In genomic region chr8:106510365-106510975, GRCm38 (mm10) we compare ENCODE assay signal across 8 mouse cellular contexts. TPM values are rescaled to one million over a fixed set of nuclear protein-coding genes. Genes with fewer than 3 reads are reported as not detected.
DNase-seq lines count a peak whose midpoint lies in the region; ATAC-seq and TF ChIP-seq lines count a peak whose summit lies in the region.

Gene Cdh3 (plus strand): TSS chr8:106510891.

- no peaks in the 10 kb centered on the region for H3K9me3 ChIP-seq in forebrain, embryonic 13.5 days (replicated peaks)
- no peaks in the 10 kb centered on the region for H3K9me3 ChIP-seq in liver, postnatal 0 days (ENCODE audit: low read length)

- H3K4me1 ChIP-seq in forebrain, embryonic 13.5 days, result peaks cover 36% of the 10 kb centered on the region
- peaks cover 9% of the 10 kb centered on the region; the same call in 1 of the 2 replicates for H3K4me1 ChIP-seq in liver, postnatal 0 days (ENCODE audit: insufficient read depth)

- peaks cover 90% of the 10 kb centered on the region for H3K27me3 ChIP-seq in forebrain, embryonic 13.5 days
- H3K27me3 ChIP-seq in liver, postnatal 0 days (ENCODE audit: insufficient read depth, low read length), result peaks cover 69% of the 10 kb centered on the region

- no peak for ATAC-seq in forebrain, embryonic 13.5 days
- ATAC-seq in liver, postnatal 0 days, result peak; percentile 70

- peak within 1 kb of the TSS; percentile 17; the same call in 1 of the 2 replicates for H3K4me3 ChIP-seq in layer of hippocampus, adult 2 months
- peak within 1 kb of the TSS; percentile 35 for H3K4me3 ChIP-seq in forebrain, embryonic 13.5 days
- H3K4me3 ChIP-seq in liver, postnatal 0 days (ENCODE audit: low read depth, low read length), result peak within 1 kb of the TSS; percentile 34

- no peak within 1 kb of the TSS for H3K27ac ChIP-seq in layer of hippocampus, adult 2 months
- H3K27ac ChIP-seq in forebrain, embryonic 13.5 days, result no peak within 1 kb of the TSS
- no peak within 1 kb of the TSS for H3K27ac ChIP-seq in liver, postnatal 0 days (ENCODE audit: low read depth)

- no peaks in the 10 kb centered on the region for H3K36me3 ChIP-seq in forebrain, embryonic 13.5 days (ENCODE audit: poor library complexity, severe bottlenecking)
- H3K36me3 ChIP-seq in liver, postnatal 0 days (replicated peaks; ENCODE audit: insufficient read depth, low read length), result no peaks in the 10 kb centered on the region

- H3K4me2 ChIP-seq in forebrain, embryonic 13.5 days, result peak within 1 kb of the TSS; percentile 58
- H3K4me2 ChIP-seq in liver, postnatal 0 days (ENCODE audit: low read depth, low read length), result peak within 1 kb of the TSS; percentile 58

- no peak for DNase-seq in layer of hippocampus, adult 2 months (ENCODE audit: low spot score in 2 of 2)
- DNase-seq in layer of hippocampus, adult 18-20 months (ENCODE audit: low spot score in 2 of 2), result no peak
- peak; percentile 83 for DNase-seq in kidney, adult 11 months
- peak; percentile 65 for DNase-seq in liver, postnatal 0 days
- peak; percentile 45 for DNase-seq in ovary, postnatal 14 days (ENCODE audit: low spot score)
- DNase-seq in MN1 (ENCODE audit: low spot score), result no peak
- no peak for DNase-seq in spleen, postnatal 14 days (ENCODE audit: low spot score in 2 of 2)

- no peak for TF ChIP-seq EP300 in liver, postnatal 0 days (IDR thresholded peaks at IDR 0.05; ENCODE audit: low read depth)

- TF ChIP-seq CTCF in layer of hippocampus, adult 2 months (conservative IDR thresholded peaks at IDR 0.05), result no peak
- TF ChIP-seq CTCF in liver, postnatal 0 days (IDR thresholded peaks at IDR 0.05; ENCODE audit: low read depth), result no peak

- peak within 1 kb of the TSS; percentile 43 for H3K9ac ChIP-seq in forebrain, embryonic 13.5 days
- H3K9ac ChIP-seq in liver, postnatal 0 days (replicated peaks), result peak within 1 kb of the TSS; percentile 30; the same call in 1 of the 2 replicates

- under 1% methylated on average over 34 of the region's 34 CpGs for WGBS in forebrain, embryonic 13.5 days
- 2% methylated on average over 34 of the region's 34 CpGs for WGBS in liver, postnatal 0 days (ENCODE audit: insufficient replicate concordance)

RNA-seq across cellular contexts. Expression of gene Cdh3, which starts in this region (rescaled TPM):
- not detected for total RNA-seq in layer of hippocampus, adult 2 months (2021)
- total RNA-seq in layer of hippocampus, adult 18-20 months (2021), result under 1 TPM in 1 of 2 experiments, not detected in 1; 0.25 TPM
- 0.53 and 0.63 TPM in 2 replicates for polyA plus RNA-seq in forebrain, embryonic 13.5 days (2015; fragmentation: Nextera tagmentation; extraction: Ambion mirVana)
- 0.56 and 0.65 TPM in 2 replicates for polyA plus RNA-seq in liver, postnatal 0 days (2015; fragmentation: Nextera tagmentation; extraction: Ambion mirVana)

Comparison
In these comparisons a context has a peak if more than half of its experiments do, and no peak if none do; other contexts are left out.
1. Peak in DNase-seq, ATAC-seq, H3K4me3 ChIP-seq, H3K9ac ChIP-seq and H3K4me2 ChIP-seq in liver, postnatal 0 days; RNA of the gene not detected or under 1 TPM.
2. DNase-seq: peak in kidney, adult 11 months (single experiment) and ovary, postnatal 14 days (single experiment); none in layer of hippocampus, adult 2 months (0 of 2), layer of hippocampus, adult 18-20 months (0 of 2), MN1 (single experiment) and spleen, postnatal 14 days (0 of 2).
3. Peak in every context shown above with its lines, with median percentiles within 50 percentile points of each other: H3K4me3 ChIP-seq.